Mouse (Mus musculus) liver, adult 2 months (tissue): ENCODE results near the gene 2610301B20Rik. TPM values are rescaled to one million over a fixed set of nuclear protein-coding genes. Genes with fewer than 3 reads are reported as not detected.

Source experiments
- DNase-seq: peaks from one replicate; pipeline ENCODE4 v3.0.0-alpha.2; 2011; ENCODE audit warnings: low read depth, low spot score; ENCODE audit errors: extremely low read depth
- H3K27ac ChIP-seq: fragments of 200-500 bp; replicated peaks from 2 replicates; pipeline ENCODE4 v1.5.1; 2012; ENCODE audit warnings: low read depth, mild to moderate bottlenecking, control low read depth, inconsistent platforms, low read length; ENCODE audit not compliant: insufficient read depth
- H3K27me3 ChIP-seq: fragments of 200-500 bp; 2 replicates; pipeline ENCODE4 v1.6.1; 2012; ENCODE audit warnings: mild to moderate bottlenecking, moderate library complexity, low read length, inconsistent platforms; ENCODE audit not compliant: control insufficient read depth, insufficient read depth
- H3K36me3 ChIP-seq: fragments of 200-500 bp; 2 replicates; pipeline ENCODE4 v1.6.1; 2012; ENCODE audit warnings: low read length, inconsistent platforms; ENCODE audit not compliant: control insufficient read depth, insufficient read depth
- H3K4me1 ChIP-seq: fragments of 200-500 bp; 2 replicates; pipeline ENCODE4 v1.6.1; 2011; ENCODE audit warnings: low read length; ENCODE audit not compliant: control insufficient read depth, insufficient read depth
- H3K4me3 ChIP-seq: fragments of 200-500 bp; 2 replicates; pipeline ENCODE4 v1.5.1; 2011; ENCODE audit warnings: low read depth, mild to moderate bottlenecking, control low read depth, low read length, moderate library complexity; ENCODE audit not compliant: insufficient read depth
- H3K79me2 ChIP-seq: fragments of 200-500 bp; 2 replicates; pipeline ENCODE4 v1.6.1; 2012; ENCODE audit warnings: inconsistent platforms, mild to moderate bottlenecking, low read length, moderate library complexity; ENCODE audit not compliant: control insufficient read depth, insufficient read depth
- H3K9ac ChIP-seq: fragments of 200-500 bp; 2 replicates; pipeline ENCODE4 v1.6.1; 2012; ENCODE audit warnings: low read depth, mild to moderate bottlenecking, control low read depth, inconsistent platforms, low read length
- CTCF ChIP-seq: fragments of 200-500 bp; IDR thresholded peaks from 2 replicates; pipeline ENCODE4 v1.5.1; 2011; ENCODE audit warnings: low read depth, low read length, control low read depth
- POLR2A ChIP-seq: fragments of 200-500 bp; IDR thresholded peaks from 2 replicates; pipeline ENCODE4 v1.6.1; 2011; ENCODE audit warnings: low read length, control low read depth; ENCODE audit not compliant: insufficient read depth; ENCODE audit errors: extremely low read depth
- WGBS: fragments of 180-500 bp; shearing (Covaris S2); methylation state at CpG from one replicate; pipeline ENCODE4 v1.1.7; 2018; 5-methylcytosine and 5-hydroxymethylcytosine counted together
- polyA plus RNA-seq: library from polyadenylated mRNA; depleted of rRNA; stranded (reverse); fragments of >200 nt; gene quantifications from 2 replicates; pipeline ENCODE4 v1.2.3, GENCODE M21; 2012
- total RNA-seq: library from RNA; depleted of rRNA; stranded (reverse); fragments of >200 nt; gene quantifications from 2 replicates; pipeline ENCODE4 v1.2.3, GENCODE M21; 2014

Gene 2610301B20Rik
- total and polyA plus RNA-seq, 2 experiments: 1.9 to 2.7 TPM

DNA sequence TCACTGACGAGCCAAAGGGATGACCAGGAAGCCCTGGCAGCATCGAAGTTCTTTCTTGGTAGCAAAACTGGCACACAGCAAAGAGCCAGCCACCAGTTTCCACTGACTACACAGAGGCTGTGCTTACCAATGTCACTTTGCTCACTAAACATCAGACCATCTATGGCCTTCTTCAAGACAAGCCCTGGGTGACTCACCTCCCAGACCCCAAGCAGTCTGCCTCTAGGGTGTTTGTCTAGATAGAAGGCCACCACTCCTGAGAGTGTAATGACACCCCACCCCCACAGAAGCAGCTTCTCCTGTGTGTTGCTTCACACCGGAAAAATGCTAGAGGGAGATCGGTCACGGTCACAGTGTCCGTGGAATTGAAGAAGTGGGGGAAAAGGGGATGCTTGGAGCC is 45.7 kb downstream of the 2610301B20Rik start:
- 84% methylated on average over 6 of the region's 6 CpGs for WGBS

GRCm38 (mm10) chr4:10920622-10921021 is 46.3 kb downstream of the 2610301B20Rik start:
- no peak for TF ChIP-seq POLR2A
- no peak for TF ChIP-seq CTCF
- WGBS: 91% methylated on average over 6 of the region's 6 CpGs
- no peak for DNase-seq
- Histone ChIP-seq H3K27ac (no peak overlapping the region), H3K27me3 (no peaks in the 10 kb centered on the region), H3K4me1 (peaks cover 12% of the 10 kb centered on the region), H3K36me3 (no peaks in the 10 kb centered on the region), H3K9ac (no peak overlapping the region), H3K79me2 (no peaks in the 10 kb centered on the region), H3K4me3 (no peak overlapping the region)

More for the DNA sequence above, 45.7 kb downstream of the 2610301B20Rik start:
- H3K4me1 ChIP-seq: peaks cover 12% of the 10 kb centered on the region
- H3K79me2 ChIP-seq: no peaks in the 10 kb centered on the region
- no peak for DNase-seq
- H3K36me3 ChIP-seq: no peaks in the 10 kb centered on the region
- no peaks in the 10 kb centered on the region for H3K27me3 ChIP-seq
- H3K27ac ChIP-seq: no peak overlapping the region
- no peak overlapping the region for H3K4me3 ChIP-seq
- H3K9ac ChIP-seq: no peak overlapping the region
- no peak for TF ChIP-seq POLR2A
- TF ChIP-seq CTCF: no peak

GRCm38 (mm10) chr4:10923180-10923579 is 48.9 kb downstream of the 2610301B20Rik start:
- 7% methylated on average over 6 of the region's 6 CpGs for WGBS
- Histone ChIP-seq H3K4me3 (no peak overlapping the region), H3K4me1 (peaks cover 12% of the 10 kb centered on the region), H3K9ac (no peak overlapping the region), H3K79me2 (no peaks in the 10 kb centered on the region), H3K27ac (peak overlapping the region; percentile 70), H3K36me3 (no peaks in the 10 kb centered on the region), H3K27me3 (no peaks in the 10 kb centered on the region)
- peak; percentile 58 for DNase-seq
- no peak for TF ChIP-seq POLR2A
- no peak for TF ChIP-seq CTCF

- DNase-seq: peak; percentile 94
- no peak overlapping the region for H3K4me3 ChIP-seq
- peak overlapping the region; percentile 70 for H3K27ac ChIP-seq
- WGBS: 28% methylated on average over 2 of the region's 2 CpGs
- no peaks in the 10 kb centered on the region for H3K36me3 ChIP-seq
- no peak overlapping the region for H3K9ac ChIP-seq
- H3K4me1 ChIP-seq: peaks cover 12% of the 10 kb centered on the region
- TF ChIP-seq POLR2A: no peak
- no peak for TF ChIP-seq CTCF
- no peaks in the 10 kb centered on the region for H3K79me2 ChIP-seq
- H3K27me3 ChIP-seq: no peaks in the 10 kb centered on the region
These were observed 49.8 kb downstream of the 2610301B20Rik start for GRCm38 (mm10) chr4:10924140-10924539.

DNA sequence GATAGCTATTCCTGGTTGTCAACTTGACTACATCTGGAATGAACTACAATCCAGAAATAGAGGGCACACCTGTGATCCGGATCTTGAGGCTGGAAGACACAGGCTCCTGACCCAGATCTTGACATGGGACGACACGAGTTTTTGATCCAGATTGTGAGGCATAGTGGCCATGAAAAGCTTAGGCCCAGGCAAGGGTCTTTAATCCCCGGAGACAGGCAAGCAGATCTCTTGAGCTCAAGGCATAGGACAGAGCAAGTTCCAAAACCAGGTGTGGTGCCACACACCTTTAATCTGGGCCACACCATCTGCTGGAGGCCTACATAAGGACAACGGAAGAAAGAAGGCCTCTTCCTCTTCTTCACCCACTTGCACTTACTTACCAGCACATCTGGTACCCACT is 50.2 kb downstream of the 2610301B20Rik start:
- H3K27me3 ChIP-seq: no peaks in the 10 kb centered on the region
- no peak overlapping the region for H3K4me3 ChIP-seq
- DNase-seq: peak; percentile 24
- no peaks in the 10 kb centered on the region for H3K79me2 ChIP-seq
- no peak overlapping the region for H3K9ac ChIP-seq
- no peaks in the 10 kb centered on the region for H3K36me3 ChIP-seq
- H3K27ac ChIP-seq: 0 out of 2 replicates have a peak overlapping the region, but pooled peaks have one; percentile 3
- TF ChIP-seq POLR2A: no peak
- no peak for TF ChIP-seq CTCF
- peaks cover 12% of the 10 kb centered on the region for H3K4me1 ChIP-seq
- 84% methylated on average over 5 of the region's 5 CpGs for WGBS

GRCm38 (mm10) chr4:10926416-10926815 is 52.1 kb downstream of the 2610301B20Rik start:
- Histone ChIP-seq H3K27ac (no peak overlapping the region), H3K27me3 (no peaks in the 10 kb centered on the region), H3K4me1 (peaks cover 12% of the 10 kb centered on the region), H3K36me3 (no peaks in the 10 kb centered on the region), H3K79me2 (no peaks in the 10 kb centered on the region), H3K9ac (no peak overlapping the region), H3K4me3 (no peak overlapping the region)
- DNase-seq: no peak
- TF ChIP-seq CTCF (no peak), POLR2A (no peak)
- 82% methylated on average over 4 of the region's 4 CpGs for WGBS
